Mouse (Mus musculus): ENCODE data around the gene Mllt6. TPM values are rescaled to one million over a fixed set of nuclear protein-coding genes. Genes with fewer than 3 reads are reported as not detected.
A peak's percentile ranks its signal among the peaks of the same experiment; 100 is the strongest.

The Mllt6 gene
- polyA plus RNA-seq, 1 experiment: 15.5 TPM

DNA sequence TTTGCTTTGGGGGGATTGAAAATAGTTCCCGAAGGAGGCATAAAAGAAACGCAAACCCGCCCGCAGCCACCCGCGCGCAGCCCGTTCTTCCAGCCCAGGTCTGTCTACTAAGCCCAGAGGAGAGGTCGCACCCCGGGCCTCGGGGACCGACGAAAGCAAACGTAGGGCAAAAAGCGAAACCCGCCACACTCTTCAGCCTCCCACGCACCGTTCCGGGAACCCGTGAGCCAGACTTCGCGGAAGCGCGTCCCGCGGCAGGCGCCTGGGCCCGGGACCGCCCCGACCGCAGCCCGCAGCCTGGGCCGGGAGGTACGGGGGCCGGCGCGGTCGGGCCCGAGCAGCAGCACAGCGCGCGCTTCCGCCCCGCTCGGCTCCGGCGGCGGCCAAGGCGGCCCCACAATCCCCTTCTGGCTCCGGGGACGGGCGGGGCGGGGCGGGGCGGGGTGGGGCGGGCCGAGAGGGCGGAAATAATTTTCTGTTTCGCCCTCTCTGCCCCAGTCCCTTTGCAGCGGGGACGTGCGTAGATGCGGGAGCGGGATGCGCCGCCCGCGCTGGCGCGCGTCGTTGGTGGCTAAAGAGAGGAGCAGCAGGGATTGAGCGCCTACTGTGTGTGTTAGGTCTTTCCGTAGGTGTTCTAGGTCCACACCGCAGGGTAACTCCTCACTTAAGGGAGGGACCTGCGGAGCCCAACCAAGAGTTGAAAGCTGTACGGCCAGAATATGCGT, 3.1 kb upstream of the Mllt6 start:
- TF ChIP-seq CEBPB (IDR thresholded peaks at IDR 0.05; ENCODE audit: insufficient read depth, poor library complexity, severe bottlenecking) (no peak), POLR2AphosphoS2 (IDR thresholded peaks at IDR 0.05; ENCODE audit: insufficient read length, low read depth) (peak; percentile 61), MAX (IDR thresholded peaks at IDR 0.05; ENCODE audit: low read depth) (no peak), REST (IDR thresholded peaks at IDR 0.05; ENCODE audit: insufficient read depth, insufficient read length) (no peak), MYOG (IDR thresholded peaks at IDR 0.05; ENCODE audit: control insufficient read depth in 1 of 3, insufficient read depth in 1 of 3, insufficient read length in 2 of 3, low read depth in 2 of 3) (peak in 1 of 3 experiments; percentile 39), POLR2A (IDR thresholded peaks at IDR 0.05; ENCODE audit: insufficient read length, low read depth) (peak; percentile 88), MYOD1 (IDR thresholded peaks at IDR 0.05; ENCODE audit: control insufficient read depth in 1 of 3, insufficient read length in 2 of 3, low read depth in 2 of 3) (no peak), USF1 (IDR thresholded peaks at IDR 0.05; ENCODE audit: low read depth) (no peak)
- H3K36me3 ChIP-seq (ENCODE audit: control insufficient read depth, insufficient read depth): no peaks in the 10 kb centered on the region
- peak overlapping the region; percentile 86 for H3K4me2 ChIP-seq (ENCODE audit: low read depth)
- peak overlapping the region; percentile 83 for H3K4me3 ChIP-seq
- no peaks in the 10 kb centered on the region for H3K27me3 ChIP-seq (ENCODE audit: control insufficient read depth, insufficient read depth, insufficient read length)
- peaks cover 22% of the 10 kb centered on the region for H3K79me2 ChIP-seq (ENCODE audit: control insufficient read depth, insufficient read depth)
- H3ac ChIP-seq (ENCODE audit: control insufficient read depth, insufficient read length): peak overlapping the region; percentile 43

GRCm38 (mm10) chr11:97660734-97661647, 2.2 kb upstream of the Mllt6 start:
- H3K27me3 ChIP-seq (ENCODE audit: control insufficient read depth, insufficient read depth, insufficient read length): no peaks in the 10 kb centered on the region
- no peaks in the 10 kb centered on the region for H3K36me3 ChIP-seq (ENCODE audit: control insufficient read depth, insufficient read depth)
- no peak for TF ChIP-seq USF1 (IDR thresholded peaks at IDR 0.05; ENCODE audit: low read depth)
- TF ChIP-seq MYOG (IDR thresholded peaks at IDR 0.05; ENCODE audit: control insufficient read depth in 1 of 3, insufficient read depth in 1 of 3, insufficient read length in 2 of 3, low read depth in 2 of 3): no peak
- TF ChIP-seq MAX (IDR thresholded peaks at IDR 0.05; ENCODE audit: low read depth): no peak
- TF ChIP-seq POLR2AphosphoS2 (IDR thresholded peaks at IDR 0.05; ENCODE audit: insufficient read length, low read depth): no peak
- TF ChIP-seq TCF3 (IDR thresholded peaks at IDR 0.05; ENCODE audit: insufficient read length, low read depth): no peak
- TF ChIP-seq CEBPB (IDR thresholded peaks at IDR 0.05; ENCODE audit: insufficient read depth, poor library complexity, severe bottlenecking): no peak
- TF ChIP-seq MYOD1 (IDR thresholded peaks at IDR 0.05; ENCODE audit: control insufficient read depth in 1 of 3, insufficient read length in 2 of 3, low read depth in 2 of 3): no peak
- no peak for TF ChIP-seq POLR2A (IDR thresholded peaks at IDR 0.05; ENCODE audit: insufficient read length, low read depth)
- H3K4me3 ChIP-seq: peak overlapping the region; percentile 83
- peak overlapping the region; percentile 86 for H3K4me2 ChIP-seq (ENCODE audit: low read depth)
- peak overlapping the region; percentile 43 for H3ac ChIP-seq (ENCODE audit: control insufficient read depth, insufficient read length)
- H3K79me2 ChIP-seq (ENCODE audit: control insufficient read depth, insufficient read depth): peaks cover 22% of the 10 kb centered on the region

- peaks cover 22% of the 10 kb centered on the region for H3K79me2 ChIP-seq (ENCODE audit: control insufficient read depth, insufficient read depth)
- TF ChIP-seq MYOG (IDR thresholded peaks at IDR 0.05; ENCODE audit: control insufficient read depth in 1 of 3, insufficient read depth in 1 of 3, insufficient read length in 2 of 3, low read depth in 2 of 3) (no peak), TCF12 (IDR thresholded peaks at IDR 0.05; ENCODE audit: insufficient read depth, poor library complexity, severe bottlenecking) (no peak), TCF3 (IDR thresholded peaks at IDR 0.05; ENCODE audit: insufficient read length, low read depth) (no peak), SRF (IDR thresholded peaks at IDR 0.05; ENCODE audit: control insufficient read depth, insufficient read length, low read depth) (no peak), CEBPB (IDR thresholded peaks at IDR 0.05; ENCODE audit: insufficient read depth, poor library complexity, severe bottlenecking) (no peak), POLR2AphosphoS2 (IDR thresholded peaks at IDR 0.05; ENCODE audit: insufficient read length, low read depth) (no peak), POLR2A (IDR thresholded peaks at IDR 0.05; ENCODE audit: insufficient read length, low read depth) (no peak)
- no peak overlapping the region for H3ac ChIP-seq (ENCODE audit: control insufficient read depth, insufficient read length)
- H3K4me3 ChIP-seq: peak overlapping the region; percentile 83
- no peaks in the 10 kb centered on the region for H3K36me3 ChIP-seq (ENCODE audit: control insufficient read depth, insufficient read depth)
- H3K4me2 ChIP-seq (ENCODE audit: low read depth): peak overlapping the region; percentile 86
- no peaks in the 10 kb centered on the region for H3K27me3 ChIP-seq (ENCODE audit: control insufficient read depth, insufficient read depth, insufficient read length)
Observed at GRCm38 (mm10) chr11:97661648-97662133, 1.5 kb upstream of the Mllt6 start.

DNA sequence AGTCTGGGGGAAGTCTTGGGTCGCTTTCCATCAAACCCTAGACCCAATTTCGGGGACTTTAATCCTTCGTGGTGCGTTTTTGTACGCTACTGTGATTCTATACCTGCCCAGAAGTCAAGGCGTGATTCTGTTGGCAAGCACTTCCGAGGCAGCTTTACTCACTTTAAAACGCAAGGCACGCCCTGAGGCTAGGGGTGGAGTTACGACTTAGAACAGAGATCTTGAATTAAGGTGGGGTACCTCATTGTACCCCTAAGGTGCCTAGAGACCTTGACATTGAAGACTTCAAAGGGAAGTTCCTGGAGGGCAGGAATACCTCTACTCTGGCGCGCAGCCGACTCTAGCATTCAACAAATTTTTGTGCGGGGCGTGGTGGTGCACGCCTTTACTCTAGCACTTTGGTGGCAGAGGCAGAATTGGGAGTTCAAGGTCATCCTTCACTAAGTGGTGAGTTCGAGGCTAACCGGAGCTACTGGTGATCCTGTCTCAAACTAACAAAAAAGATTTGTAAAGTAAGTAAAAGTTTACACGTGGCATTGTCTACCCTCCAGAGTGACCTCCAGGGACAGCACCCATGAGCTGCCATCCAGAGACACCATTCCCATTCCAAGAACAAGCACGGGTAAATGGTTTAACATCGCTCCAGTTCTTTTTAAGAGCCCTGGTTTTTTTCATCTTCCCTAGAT, 864 bp upstream of the Mllt6 start:
- TF ChIP-seq CEBPB (IDR thresholded peaks at IDR 0.05; ENCODE audit: insufficient read depth, poor library complexity, severe bottlenecking): no peak
- no peak for TF ChIP-seq USF1 (IDR thresholded peaks at IDR 0.05; ENCODE audit: low read depth)
- TF ChIP-seq POLR2A (IDR thresholded peaks at IDR 0.05; ENCODE audit: insufficient read length, low read depth): no peak
- TF ChIP-seq TCF3 (IDR thresholded peaks at IDR 0.05; ENCODE audit: insufficient read length, low read depth): no peak
- TF ChIP-seq MYOD1 (IDR thresholded peaks at IDR 0.05; ENCODE audit: control insufficient read depth in 1 of 3, insufficient read length in 2 of 3, low read depth in 2 of 3): no peak
- TF ChIP-seq TCF12 (IDR thresholded peaks at IDR 0.05; ENCODE audit: insufficient read depth, poor library complexity, severe bottlenecking): no peak
- no peak for TF ChIP-seq MAX (IDR thresholded peaks at IDR 0.05; ENCODE audit: low read depth)
- TF ChIP-seq POLR2AphosphoS2 (IDR thresholded peaks at IDR 0.05; ENCODE audit: insufficient read length, low read depth): no peak
- Histone ChIP-seq H3ac (ENCODE audit: control insufficient read depth, insufficient read length) (peak overlapping the region; percentile 67), H3K4me3 (peak overlapping the region; percentile 83), H3K79me2 (ENCODE audit: control insufficient read depth, insufficient read depth) (peaks cover 22% of the 10 kb centered on the region), H3K36me3 (ENCODE audit: control insufficient read depth, insufficient read depth) (no peaks in the 10 kb centered on the region), H3K27me3 (ENCODE audit: control insufficient read depth, insufficient read depth, insufficient read length) (no peaks in the 10 kb centered on the region), H3K4me2 (ENCODE audit: low read depth) (peak overlapping the region; percentile 87)
